Mouse (Mus musculus) lung, embryonic 16.5 days (tissue): Measurements from ENCODE around the gene Gch1. TPM values are rescaled to one million over a fixed set of nuclear protein-coding genes. Genes with fewer than 3 reads are reported as not detected.

Experiments used
- ATAC-seq: fragments of 200-750 bp; cut with Nextera tagmentation; 2 replicates; pipeline ENCODE4 v1.8.0; 2017; ENCODE audit warnings: low read depth, mild to moderate bottlenecking, moderate library complexity
- H3K27ac ChIP-seq: fragments of 300-500 bp; sonication (generic); 2 replicates; pipeline ENCODE4 v1.5.1; 2014; ENCODE audit warnings: mild to moderate bottlenecking, control low read depth, low read length
- H3K27me3 ChIP-seq: fragments of 300-500 bp; sonication (generic); 2 replicates; pipeline ENCODE4 v1.6.1; 2014; ENCODE audit warnings: low read depth, low read length, mixed read lengths; ENCODE audit not compliant: control insufficient read depth, insufficient read depth
- H3K36me3 ChIP-seq: fragments of 300-500 bp; sonication (generic); 2 replicates; pipeline ENCODE4 v1.6.1; 2014; ENCODE audit warnings: low read length; ENCODE audit not compliant: control insufficient read depth, insufficient read depth
- H3K4me1 ChIP-seq: fragments of 300-500 bp; sonication (generic); replicated peaks from 2 replicates; pipeline ENCODE4 v1.6.1; 2014; ENCODE audit warnings: low read length, mixed read lengths; ENCODE audit not compliant: control insufficient read depth, insufficient read depth
- H3K4me2 ChIP-seq: fragments of 300-500 bp; sonication (generic); 2 replicates; pipeline ENCODE4 v1.6.1; 2014; ENCODE audit warnings: low read depth, low read length, control low read depth
- H3K4me3 ChIP-seq: fragments of 300-500 bp; sonication (generic); 2 replicates; pipeline ENCODE4 v1.5.1; 2014; ENCODE audit warnings: mild to moderate bottlenecking, low read length, control low read depth
- H3K9ac ChIP-seq: fragments of 300-500 bp; sonication (generic); 2 replicates; pipeline ENCODE4 v1.6.1; 2014; ENCODE audit warnings: low read length, control low read depth
- H3K9me3 ChIP-seq: fragments of 300-500 bp; sonication (generic); 2 replicates; pipeline ENCODE4 v1.6.1; 2016; ENCODE audit warnings: low read length; ENCODE audit not compliant: control insufficient read depth
- WGBS: fragments of 180-500 bp; shearing (Covaris S2); extraction: QIAGEN DNeasy Blood & Tissue Kit; methylation state at CpG from one replicate; pipeline ENCODE4 v1.1.7; 2014; 5-methylcytosine and 5-hydroxymethylcytosine counted together
- polyA plus RNA-seq: library from polyadenylated mRNA; unstranded; fragments of >200 nt; fragmentation: Nextera tagmentation; extraction: Ambion mirVana; gene quantifications from 2 replicates; pipeline ENCODE4 v1.2.1, GENCODE M21; 2015

Gch1 gene
- polyA plus RNA-seq, 1 experiment from 2014 or later: 4.6 TPM

GRCm38 (mm10) chr14:47176226-47176625, 13.0 kb downstream of the Gch1 start:
- H3K27ac ChIP-seq: no peak overlapping the region
- H3K9me3 ChIP-seq: no peaks in the 10 kb centered on the region
- ATAC-seq: no peak
- WGBS: 86% methylated on average over 5 of the region's 5 CpGs
- no peak overlapping the region for H3K9ac ChIP-seq
- H3K4me1 ChIP-seq: peaks cover 6% of the 10 kb centered on the region
- no peaks in the 10 kb centered on the region for H3K27me3 ChIP-seq
- H3K4me3 ChIP-seq: no peak overlapping the region
- H3K36me3 ChIP-seq: no peaks in the 10 kb centered on the region
- H3K4me2 ChIP-seq: no peak overlapping the region

GRCm38 (mm10) chr14:47175136-47175535, 14.1 kb downstream of the Gch1 start:
- H3K27ac ChIP-seq: no peak overlapping the region
- H3K36me3 ChIP-seq: no peaks in the 10 kb centered on the region
- no peak for ATAC-seq
- no peaks in the 10 kb centered on the region for H3K9me3 ChIP-seq
- H3K4me1 ChIP-seq: peaks cover 6% of the 10 kb centered on the region
- no peak overlapping the region for H3K9ac ChIP-seq
- no peak overlapping the region for H3K4me3 ChIP-seq
- H3K27me3 ChIP-seq: no peaks in the 10 kb centered on the region
- H3K4me2 ChIP-seq: no peak overlapping the region
- WGBS: 74% methylated on average over 5 of the region's 5 CpGs

GRCm38 (mm10) chr14:47172073-47172472, 17.1 kb downstream of the Gch1 start:
- Histone ChIP-seq H3K4me2 (no peak overlapping the region), H3K9ac (no peak overlapping the region), H3K27me3 (no peaks in the 10 kb centered on the region), H3K27ac (no peak overlapping the region), H3K9me3 (no peaks in the 10 kb centered on the region), H3K4me1 (no peaks in the 10 kb centered on the region), H3K4me3 (no peak overlapping the region), H3K36me3 (no peaks in the 10 kb centered on the region)
- 54% methylated on average over 5 of the region's 5 CpGs for WGBS
- ATAC-seq: no peak

GRCm38 (mm10) chr14:47170499-47171109, 18.6 kb downstream of the Gch1 start:
- Histone ChIP-seq H3K4me1 (no peaks in the 10 kb centered on the region), H3K9ac (no peak overlapping the region), H3K36me3 (no peaks in the 10 kb centered on the region), H3K27me3 (no peaks in the 10 kb centered on the region), H3K9me3 (no peaks in the 10 kb centered on the region), H3K27ac (no peak overlapping the region), H3K4me3 (no peak overlapping the region), H3K4me2 (no peak overlapping the region)
- WGBS: 37% methylated on average over 3 of the region's 3 CpGs
- no peak for ATAC-seq

- 54% methylated on average over 9 of the region's 9 CpGs for WGBS
Observed at GRCm38 (mm10) chr14:47169677-47170410, 19.4 kb downstream of the Gch1 start.

GRCm38 (mm10) chr14:47165741-47166140, 23.5 kb downstream of the Gch1 start:
- Histone ChIP-seq H3K27ac (no peak overlapping the region), H3K9me3 (no peaks in the 10 kb centered on the region), H3K27me3 (no peaks in the 10 kb centered on the region), H3K9ac (no peak overlapping the region), H3K4me3 (no peak overlapping the region), H3K4me2 (no peak overlapping the region), H3K36me3 (no peaks in the 10 kb centered on the region), H3K4me1 (no peaks in the 10 kb centered on the region)
- ATAC-seq: no peak
- 79% methylated on average over 5 of the region's 5 CpGs for WGBS

More at GRCm38 (mm10) chr14:47169677-47170410, 19.4 kb downstream of the Gch1 start:
- no peak overlapping the region for H3K4me3 ChIP-seq
- no peak overlapping the region for H3K27ac ChIP-seq
- no peak for ATAC-seq
- no peaks in the 10 kb centered on the region for H3K4me1 ChIP-seq
- H3K36me3 ChIP-seq: no peaks in the 10 kb centered on the region
- H3K4me2 ChIP-seq: no peak overlapping the region
- no peaks in the 10 kb centered on the region for H3K27me3 ChIP-seq
- H3K9me3 ChIP-seq: no peaks in the 10 kb centered on the region
- H3K9ac ChIP-seq: no peak overlapping the region

GRCm38 (mm10) chr14:47165117-47165516, 24.1 kb downstream of the Gch1 start:
- H3K4me2 ChIP-seq: no peak overlapping the region
- H3K4me3 ChIP-seq: no peak overlapping the region
- H3K9ac ChIP-seq: no peak overlapping the region
- no peaks in the 10 kb centered on the region for H3K9me3 ChIP-seq
- H3K27me3 ChIP-seq: no peaks in the 10 kb centered on the region
- 79% methylated on average over 5 of the region's 5 CpGs for WGBS
- no peak for ATAC-seq
- no peak overlapping the region for H3K27ac ChIP-seq
- no peaks in the 10 kb centered on the region for H3K36me3 ChIP-seq
- no peaks in the 10 kb centered on the region for H3K4me1 ChIP-seq

- no peaks in the 10 kb centered on the region for H3K4me1 ChIP-seq
- no peak overlapping the region for H3K4me2 ChIP-seq
- H3K4me3 ChIP-seq: no peak overlapping the region
- no peak overlapping the region for H3K9ac ChIP-seq
- WGBS: 59% methylated on average over 3 of the region's 5 CpGs
- H3K9me3 ChIP-seq: no peaks in the 10 kb centered on the region
- no peaks in the 10 kb centered on the region for H3K27me3 ChIP-seq
- no peak overlapping the region for H3K27ac ChIP-seq
- peak; percentile 57; the same call in 1 of the 2 replicates for ATAC-seq
- no peaks in the 10 kb centered on the region for H3K36me3 ChIP-seq
Observed at GRCm38 (mm10) chr14:47161921-47162427, 27.2 kb downstream of the Gch1 start.

- Histone ChIP-seq H3K4me2 (no peak overlapping the region), H3K36me3 (no peaks in the 10 kb centered on the region), H3K4me1 (no peaks in the 10 kb centered on the region), H3K9me3 (no peaks in the 10 kb centered on the region), H3K9ac (no peak overlapping the region), H3K4me3 (no peak overlapping the region), H3K27me3 (no peaks in the 10 kb centered on the region), H3K27ac (no peak overlapping the region)
- ATAC-seq: no peak
- 60% methylated on average over 2 of the region's 2 CpGs for WGBS
Observed at GRCm38 (mm10) chr14:47160051-47160640, 29.1 kb downstream of the Gch1 start.
